Mouse (Mus musculus) G1E (cell line): Measurements from ENCODE around the gene Camk1.

Source experiments
- GATA1 ChIP-seq: IDR thresholded peaks from 2 replicates; pipeline ENCODE4 v1.6.1; 2012; ENCODE audit warnings: borderline replicate concordance, low read length, inconsistent platforms, mixed read lengths
- TAL1 ChIP-seq: conservative IDR thresholded peaks from 2 replicates; pipeline ENCODE4 v1.6.1; 2012; ENCODE audit warnings: low read depth, low read length, inconsistent platforms, mixed read lengths

- TF ChIP-seq TAL1 (no peak), GATA1 (no peak)
These were observed 24.3 kb upstream of the Camk1 start for GRCm38 (mm10) chr6:113368124-113368523.
